Mouse (Mus musculus): ENCODE results near the gene Smok3c.

GRCm38 (mm10) chr5:138073803-138074202, 20.8 kb downstream of the Smok3c start:
- TF ChIP-seq CTCF (IDR thresholded peaks at IDR 0.05; ENCODE audit: extremely low read depth, insufficient read depth, low read length) (no peak), POLR2A (IDR thresholded peaks at IDR 0.05; ENCODE audit: extremely low read depth, insufficient read depth, low read length) (no peak)
